Mouse (Mus musculus): Measurements from ENCODE around the gene Tmcc2.

DNA sequence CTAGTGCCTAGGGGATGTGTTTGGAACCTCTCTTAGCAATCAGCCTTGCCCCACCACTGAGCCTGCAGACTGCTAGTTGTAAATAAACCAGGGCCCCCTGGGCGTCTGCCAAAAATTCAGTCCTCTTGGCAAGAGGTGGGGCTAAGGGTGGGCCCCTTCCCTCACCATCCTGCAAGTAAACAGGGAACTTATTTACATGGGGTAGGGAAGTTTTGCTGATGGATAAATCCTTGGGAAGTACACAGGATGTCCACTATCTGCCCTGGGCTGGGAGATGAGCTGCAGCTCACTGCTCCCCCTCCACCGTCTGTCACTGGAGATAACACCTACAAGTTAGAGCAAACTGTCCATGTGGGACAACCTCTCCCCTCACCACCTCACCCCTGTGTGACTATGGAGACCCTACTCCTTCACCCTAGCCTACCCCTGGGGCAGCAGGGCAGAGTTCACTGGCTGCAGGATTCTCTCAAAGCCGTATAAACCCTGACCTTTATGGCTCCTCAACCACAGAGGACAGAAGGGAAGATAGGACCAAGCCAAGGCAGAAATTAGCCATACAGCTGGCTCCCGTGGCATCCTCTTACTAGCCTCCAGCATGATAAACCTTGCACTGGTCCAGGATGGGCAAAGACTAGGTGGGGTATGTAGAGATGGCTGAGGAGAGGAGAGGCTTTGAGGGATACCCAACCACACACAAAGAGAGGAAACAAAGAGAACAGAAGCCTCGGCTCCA, 16.8 kb downstream of the Tmcc2 start:
- TF ChIP-seq POLR2A (IDR thresholded peaks at IDR 0.05; ENCODE audit: low read depth, low read length) (no peak), CTCF (conservative IDR thresholded peaks at IDR 0.05; ENCODE audit: insufficient read depth, insufficient read length, low read depth, low read length) (no peak)

Measured in kidney, adult 2 months (tissue).